Mouse (Mus musculus) cortical plate, adult 2 months (tissue): ENCODE measurements at regions not wholly inside any gene's neighbourhood (a gene's known extent, or its start where the extent isn't known, plus 50 kb on each side); places are given as distances from the start of the nearest gene placed in this dataset.

ENCODE experiments used
- CTCF ChIP-seq: fragments of 200-500 bp; IDR thresholded peaks from 2 replicates; pipeline ENCODE4 v1.5.1; 2011; ENCODE audit warnings: mild to moderate bottlenecking, control low read depth, low read length; ENCODE audit not compliant: insufficient read depth; ENCODE audit errors: extremely low read depth
- POLR2A ChIP-seq: fragments of 200-500 bp; IDR thresholded peaks from 2 replicates; pipeline ENCODE4 v1.6.1; 2011; ENCODE audit warnings: mild to moderate bottlenecking, low read length, control low read depth; ENCODE audit not compliant: insufficient read depth; ENCODE audit errors: extremely low read depth

DNA sequence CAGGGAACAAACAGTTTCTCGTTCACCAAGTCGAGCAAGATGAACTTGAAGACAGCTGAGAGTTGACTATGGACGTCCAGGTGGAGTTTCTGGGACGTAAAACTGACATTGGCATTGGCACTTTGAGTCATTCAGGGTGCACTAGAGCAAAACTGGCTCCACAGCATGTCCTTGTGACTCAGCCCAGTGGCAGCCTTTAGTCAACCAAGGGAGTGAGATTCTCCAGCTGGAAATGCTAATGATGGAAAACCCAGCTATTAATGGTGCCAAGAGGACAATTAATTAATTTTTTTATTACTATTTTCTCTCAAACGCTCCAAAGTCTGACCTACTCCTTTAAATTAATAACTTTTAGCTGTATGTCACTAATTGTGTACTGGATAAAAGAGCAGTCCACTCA, 195.0 kb upstream of the Prdm1 start:
- TF ChIP-seq POLR2A = no peak
- no peak for TF ChIP-seq CTCF
